Mouse (Mus musculus) cortical plate, adult 2 months (tissue): ENCODE measurements around the gene Taldo1.

Experiments
- CTCF ChIP-seq: fragments of 200-500 bp; IDR thresholded peaks from 2 replicates; pipeline ENCODE4 v1.5.1; 2011; ENCODE audit warnings: mild to moderate bottlenecking, control low read depth, low read length; ENCODE audit not compliant: insufficient read depth; ENCODE audit errors: extremely low read depth
- POLR2A ChIP-seq: fragments of 200-500 bp; IDR thresholded peaks from 2 replicates; pipeline ENCODE4 v1.6.1; 2011; ENCODE audit warnings: mild to moderate bottlenecking, low read length, control low read depth; ENCODE audit not compliant: insufficient read depth; ENCODE audit errors: extremely low read depth

- TF ChIP-seq POLR2A (no peak), CTCF (no peak)
Measured at GRCm38 (mm10) chr7:141432741-141433516, 40.9 kb downstream of the Taldo1 start.
